Mouse (Mus musculus) erythroblast, embryonic 14.5 days (primary cell): ENCODE data around the gene Caskin1.

Source experiments
- GATA1 ChIP-seq: IDR thresholded peaks from 2 replicates; pipeline ENCODE4 v1.6.1; 2012; ENCODE audit warnings: low read length, inconsistent platforms, mixed read lengths
- TAL1 ChIP-seq: IDR thresholded peaks from 3 replicates; pipeline ENCODE4 v1.6.1; 2012; ENCODE audit warnings: low read length, inconsistent platforms, mixed read lengths

DNA sequence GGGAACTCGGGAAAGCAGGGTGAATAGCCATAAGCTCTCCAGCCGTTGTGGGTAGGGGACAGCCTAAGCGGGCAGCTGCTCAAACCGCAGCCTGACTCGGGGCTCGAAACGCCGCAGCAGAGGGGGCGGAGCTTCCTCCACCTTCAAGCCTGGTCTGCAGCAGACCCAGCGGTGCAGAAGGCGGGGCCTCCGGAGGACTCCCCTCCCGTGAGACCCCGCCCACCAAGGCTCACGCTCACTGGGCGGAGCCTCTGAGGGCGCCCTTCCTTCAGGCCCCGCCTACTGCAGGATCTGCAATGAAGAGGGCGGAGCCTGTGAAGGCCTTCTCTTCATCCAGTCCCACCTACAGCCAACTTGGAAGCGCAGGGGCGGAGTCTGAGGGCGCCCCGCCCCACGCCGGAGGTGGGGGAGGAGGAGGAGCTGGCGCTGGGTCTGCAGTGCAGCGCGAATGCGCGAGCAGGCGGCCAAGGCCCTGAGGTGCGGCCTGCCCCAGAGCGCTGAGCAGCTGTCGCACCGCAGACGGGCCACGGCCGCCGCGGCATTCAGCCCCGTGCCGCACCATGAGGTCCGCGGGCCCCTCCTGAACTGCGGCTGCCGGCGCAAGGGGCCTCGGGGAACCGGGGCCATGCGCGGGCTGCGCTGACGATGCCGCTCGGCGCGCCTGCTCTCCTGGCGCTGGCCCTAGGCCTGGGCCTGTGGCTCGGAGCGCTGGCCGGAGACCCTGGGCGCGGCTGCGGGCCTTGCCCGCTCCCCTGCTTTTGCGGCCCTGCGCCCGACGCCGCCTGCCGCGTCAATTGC is 61.4 kb downstream of the Caskin1 start, which contains the start of gene Pkd1:
- no peak for TF ChIP-seq GATA1
- no peak for TF ChIP-seq TAL1
